Mouse (Mus musculus): ENCODE results near the gene Tshz2.

The Tshz2 gene

DNA sequence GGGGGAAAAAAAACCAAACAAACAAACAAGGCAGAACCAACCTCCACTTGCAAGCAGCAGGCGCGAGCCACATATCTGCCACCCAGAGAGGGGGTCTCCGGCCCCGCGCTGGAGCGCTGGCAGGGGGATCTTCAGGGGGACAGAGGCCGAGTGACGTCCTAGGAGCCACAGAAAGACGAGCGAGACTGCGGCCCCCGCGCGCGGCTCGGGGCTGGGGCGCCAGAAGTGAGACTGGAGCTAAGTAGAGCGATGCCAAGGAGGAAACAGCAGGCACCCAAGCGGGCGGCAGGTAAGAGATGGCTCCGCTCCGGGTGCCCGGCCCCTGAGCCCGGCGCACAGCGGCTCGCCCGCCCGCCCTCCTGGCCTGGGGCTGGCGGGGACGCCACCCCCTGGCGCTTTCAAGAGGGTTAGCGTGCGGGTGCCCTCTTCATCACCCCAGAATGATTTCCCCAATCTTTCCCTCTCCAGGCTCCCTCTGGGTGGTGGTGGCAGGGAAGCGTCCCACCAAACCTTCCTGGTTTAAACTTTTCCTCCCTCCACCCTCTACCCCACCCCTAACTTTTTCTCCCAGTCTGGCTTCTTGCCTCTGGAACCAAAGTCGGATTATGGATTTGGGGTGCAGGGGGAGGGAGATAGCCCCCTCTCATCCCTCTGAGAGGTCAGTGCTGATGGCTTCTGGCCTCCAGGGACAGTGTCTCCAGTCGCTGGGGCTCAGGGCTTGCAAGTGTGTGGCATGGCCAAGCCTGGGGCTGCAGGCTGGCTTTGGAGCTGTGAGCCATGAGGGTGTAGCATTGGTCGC lies 877 bp downstream of the Tshz2 start:
- DNase-seq: no peak

DNA sequence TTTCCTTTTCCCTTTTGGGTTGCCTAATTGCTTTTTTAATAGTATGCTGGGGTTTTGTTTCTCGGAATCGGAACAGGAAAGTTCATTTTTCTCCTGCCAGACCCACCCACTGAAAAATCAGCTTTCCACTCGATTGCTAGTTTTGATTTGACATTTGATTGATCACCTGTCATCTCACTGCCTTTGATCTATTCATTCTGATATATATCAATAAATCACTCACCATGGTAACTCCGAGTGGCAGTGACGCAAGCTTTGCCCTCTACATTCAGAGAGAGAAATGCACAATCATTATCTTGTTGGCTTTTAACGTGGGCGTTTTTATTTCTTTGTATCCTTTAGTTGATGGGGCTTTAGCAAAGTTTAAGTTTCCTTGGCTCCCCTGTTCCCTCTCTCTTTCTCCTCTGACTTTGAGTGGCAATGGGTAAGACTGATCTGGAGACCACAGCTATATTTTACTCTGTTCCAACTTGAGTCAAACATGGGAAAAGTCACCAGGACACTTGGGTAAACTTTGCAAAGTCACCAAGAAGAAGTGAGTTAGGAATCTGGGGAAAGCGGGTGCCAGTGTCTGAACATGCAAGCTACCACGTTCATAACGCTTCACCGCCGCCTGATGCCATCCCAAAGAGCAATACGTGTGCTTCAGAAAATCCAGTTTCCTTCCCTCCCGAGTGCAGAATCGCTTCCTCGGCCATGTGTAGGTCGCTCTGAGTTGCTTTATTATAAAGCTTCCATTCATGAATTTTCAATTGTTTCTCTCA lies 2.0 kb downstream of the Tshz2 start:
- no peak for DNase-seq

- no peak for DNase-seq
Observed at GRCm38 (mm10) chr2:169635428-169635827, 2.6 kb downstream of the Tshz2 start.

GRCm38 (mm10) chr2:169636414-169636813 lies 3.6 kb downstream of the Tshz2 start:
- no peak for DNase-seq

- DNase-seq: no peak
Observed at GRCm38 (mm10) chr2:169641547-169641946, 8.7 kb downstream of the Tshz2 start.

DNA sequence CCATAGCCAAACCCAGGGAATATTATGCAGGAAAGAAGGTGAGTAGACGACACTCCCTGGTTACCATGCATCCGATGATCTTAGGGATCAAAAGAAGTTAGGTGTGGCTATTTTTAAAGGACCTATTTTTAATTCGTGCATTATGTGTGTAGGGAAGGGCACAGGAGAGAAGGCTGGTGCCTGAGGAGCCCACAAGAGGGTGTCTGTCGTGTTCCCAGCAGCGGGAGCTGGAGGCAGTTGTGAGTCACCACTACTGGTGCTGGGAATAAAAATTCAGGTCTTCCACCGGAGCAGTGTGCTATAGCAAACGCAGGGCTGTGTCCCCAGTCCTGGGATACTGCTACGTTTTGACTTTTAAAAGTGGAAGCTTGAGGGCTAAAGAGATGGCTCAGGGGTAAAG lies 9.6 kb downstream of the Tshz2 start:
- no peak for DNase-seq

- no peak for DNase-seq
Observed at GRCm38 (mm10) chr2:169647091-169647490, 14.3 kb downstream of the Tshz2 start.

- no peak for DNase-seq
Observed at GRCm38 (mm10) chr2:169649262-169649885, 16.6 kb downstream of the Tshz2 start.

GRCm38 (mm10) chr2:169653282-169653681 lies 20.5 kb downstream of the Tshz2 start:
- no peak for DNase-seq

GRCm38 (mm10) chr2:169663792-169664191 lies 31.0 kb downstream of the Tshz2 start:
- DNase-seq: no peak

DNA sequence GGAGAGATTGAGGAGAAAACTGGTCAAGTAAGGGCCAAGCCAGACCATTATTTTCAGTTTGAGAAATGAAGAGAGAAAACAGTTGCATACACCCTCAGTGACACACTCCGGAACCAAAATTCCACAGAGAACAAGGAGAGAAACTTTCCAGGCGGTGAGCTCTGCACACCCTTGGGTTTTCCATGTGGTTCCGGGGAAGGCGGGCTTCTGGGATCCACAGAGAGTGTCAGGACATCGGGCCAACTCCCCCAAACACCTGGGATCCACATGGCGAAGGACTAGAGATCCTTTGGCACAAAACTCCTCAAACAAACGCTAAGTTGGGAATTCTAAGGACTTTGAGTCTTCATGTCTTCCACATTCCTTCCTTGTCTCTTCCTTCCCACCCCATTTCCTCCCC lies 38.5 kb downstream of the Tshz2 start:
- DNase-seq: no peak

- no peak for DNase-seq
Observed at GRCm38 (mm10) chr2:169673786-169674185, 41.0 kb downstream of the Tshz2 start.

- DNase-seq: no peak
Observed at GRCm38 (mm10) chr2:169674209-169674608, 41.4 kb downstream of the Tshz2 start.

DNA sequence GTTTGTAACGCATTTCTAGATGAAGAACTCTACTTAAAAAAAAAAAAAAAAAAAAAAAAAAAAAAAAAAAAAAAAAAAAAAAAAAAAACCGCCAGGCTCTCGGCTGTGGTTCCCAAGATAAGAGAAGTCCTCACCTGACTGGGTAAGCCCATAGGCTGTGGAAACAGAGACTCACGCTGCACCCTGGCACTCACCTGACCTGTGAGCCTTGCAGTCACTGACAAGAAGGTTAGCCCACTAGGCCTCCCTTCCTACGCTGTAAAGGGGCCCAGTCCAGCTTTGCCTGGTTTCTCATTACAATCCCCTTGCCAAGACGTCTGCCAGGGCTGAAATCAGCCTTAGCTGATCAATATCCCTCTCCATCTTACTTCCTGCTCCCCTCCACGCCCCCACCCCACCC lies 46.5 kb downstream of the Tshz2 start:
- no peak for DNase-seq

DNA sequence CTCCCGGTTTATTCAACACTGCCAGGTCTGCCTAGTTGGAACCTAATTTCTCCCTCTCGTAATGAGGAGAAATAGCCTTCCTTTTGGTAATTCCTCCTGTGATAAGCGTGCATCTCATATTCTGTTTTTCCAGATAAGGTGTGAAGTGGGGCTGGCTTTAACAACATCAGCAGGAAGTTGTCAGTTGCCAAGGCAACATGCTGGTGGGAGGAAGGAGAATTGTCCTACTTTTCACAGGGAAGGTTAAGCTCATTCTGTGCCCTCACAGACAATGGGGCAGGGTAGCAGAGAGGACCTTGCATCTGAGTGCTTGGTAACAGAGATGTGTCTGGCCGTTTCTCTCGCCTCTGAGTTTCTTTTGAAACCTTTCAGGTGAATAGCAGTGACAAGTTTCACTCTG lies 47.1 kb downstream of the Tshz2 start:
- DNase-seq: no peak

GRCm38 (mm10) chr2:169685260-169685659 lies 52.4 kb downstream of the Tshz2 start:
- DNase-seq: no peak

DNA sequence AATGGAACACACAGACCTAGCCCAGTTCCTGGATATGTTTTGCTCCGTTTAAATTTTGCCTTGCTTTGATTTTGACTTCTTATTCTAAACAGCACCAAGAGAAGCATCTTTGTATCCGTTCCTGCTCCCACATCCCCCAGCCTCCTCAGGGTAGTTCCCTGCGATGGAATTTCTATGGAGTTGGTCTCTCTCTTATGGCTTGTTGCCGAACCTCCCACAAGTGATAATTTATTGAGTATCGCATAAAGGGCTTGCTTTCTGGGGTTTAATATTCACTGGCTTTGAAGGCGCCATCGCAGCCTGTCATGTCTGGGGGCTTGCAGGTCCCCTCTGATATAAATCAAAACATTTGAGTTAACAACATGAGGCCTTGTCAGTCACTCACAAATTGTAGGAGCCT lies 52.9 kb downstream of the Tshz2 start:
- DNase-seq: no peak

GRCm38 (mm10) chr2:169686697-169687430 lies 54.1 kb downstream of the Tshz2 start:
- no peak for DNase-seq

GRCm38 (mm10) chr2:169690054-169690453 lies 57.2 kb downstream of the Tshz2 start:
- DNase-seq: no peak

- no peak for DNase-seq
Observed at GRCm38 (mm10) chr2:169694494-169694893, 61.7 kb downstream of the Tshz2 start.

DNA sequence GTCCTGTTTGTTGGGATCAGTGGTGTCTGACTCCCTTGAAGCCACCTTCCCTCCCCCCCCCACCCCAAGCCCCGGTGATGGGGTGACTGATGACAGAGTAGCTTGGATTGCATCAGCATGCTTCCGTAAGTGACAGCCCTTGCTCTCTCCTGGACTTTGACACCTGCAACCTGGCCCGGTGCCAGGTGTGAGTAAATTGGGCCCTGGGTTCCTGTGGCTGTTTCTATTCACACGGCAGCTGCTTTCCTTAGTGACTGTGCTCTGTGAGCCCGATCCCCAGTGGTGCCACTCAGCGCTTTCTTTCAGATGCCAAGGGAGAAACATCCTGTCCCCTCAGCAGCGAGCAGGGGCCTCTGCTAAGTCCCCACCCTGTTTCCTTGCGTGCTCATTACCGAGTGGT lies 62.2 kb downstream of the Tshz2 start:
- DNase-seq: no peak

DNA sequence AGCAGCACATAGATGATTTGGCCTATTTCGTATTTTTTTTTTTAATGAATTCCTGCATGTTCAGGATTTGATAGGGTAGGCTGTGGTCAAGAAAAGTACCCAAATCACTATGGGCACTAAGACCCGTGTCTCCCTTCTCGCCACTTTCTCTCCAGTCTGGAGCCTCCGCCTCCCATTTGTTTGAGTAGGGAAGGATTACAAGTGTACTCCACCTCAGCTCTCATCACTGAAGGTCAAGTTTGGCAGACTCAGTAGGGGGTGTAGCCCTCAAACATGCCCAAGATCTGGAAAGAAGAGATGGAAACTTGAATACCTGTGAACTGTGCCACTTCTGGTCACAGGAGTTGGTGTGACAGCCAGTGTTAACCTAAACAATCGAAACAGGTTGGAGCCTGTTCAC lies 66.3 kb downstream of the Tshz2 start:
- DNase-seq: no peak

DNA sequence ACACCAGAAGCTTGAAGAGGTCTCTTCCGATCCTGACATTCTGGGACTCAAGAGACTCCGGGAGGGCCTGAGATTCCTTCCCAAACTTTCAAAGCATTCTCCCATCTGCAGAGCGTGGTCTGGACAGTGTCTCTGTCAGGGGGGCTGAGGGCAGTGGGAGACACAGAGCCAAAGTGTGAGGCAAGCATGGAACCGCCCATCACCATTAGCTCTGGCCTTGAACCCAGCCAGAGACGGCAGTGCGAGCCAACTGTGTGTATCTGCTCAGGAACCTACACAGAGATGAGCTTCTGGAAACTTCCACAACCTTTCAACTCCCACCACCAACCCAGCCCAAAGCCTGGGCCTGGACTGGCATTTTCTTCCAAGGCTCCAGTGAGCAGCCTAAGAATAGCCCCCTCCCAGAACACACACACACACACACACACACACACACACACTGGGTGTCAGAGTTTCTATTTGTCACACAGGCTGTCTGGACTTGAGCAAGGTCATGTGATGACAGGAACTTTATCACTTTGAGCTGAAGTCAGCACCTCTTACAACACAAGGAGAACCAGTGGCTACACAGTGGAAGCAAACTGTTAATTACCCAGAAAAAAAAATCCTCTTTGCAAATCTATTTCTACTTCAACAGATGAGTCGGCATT lies 67.2 kb downstream of the Tshz2 start:
- no peak for DNase-seq

Measured in B cell, adult 2 months (primary cell).